Mouse (Mus musculus) E14TG2a.4 (cell line): ENCODE data around the gene Ndufa1.
"Not testable (repeated sequence)": the region's sequence is repeated elsewhere in the genome, so short reads cannot be mapped to it uniquely, and the experiment has no call there.

Experiments
- CTCF ChIP-seq: conservative IDR thresholded peaks from 2 replicates; pipeline ENCODE4 v1.5.1; 2014; ENCODE audit warnings: low read length
- NANOG ChIP-seq: IDR thresholded peaks from 2 replicates; pipeline ENCODE4 v1.6.1; 2014; ENCODE audit warnings: borderline replicate concordance, low read length, mixed read lengths

DNA sequence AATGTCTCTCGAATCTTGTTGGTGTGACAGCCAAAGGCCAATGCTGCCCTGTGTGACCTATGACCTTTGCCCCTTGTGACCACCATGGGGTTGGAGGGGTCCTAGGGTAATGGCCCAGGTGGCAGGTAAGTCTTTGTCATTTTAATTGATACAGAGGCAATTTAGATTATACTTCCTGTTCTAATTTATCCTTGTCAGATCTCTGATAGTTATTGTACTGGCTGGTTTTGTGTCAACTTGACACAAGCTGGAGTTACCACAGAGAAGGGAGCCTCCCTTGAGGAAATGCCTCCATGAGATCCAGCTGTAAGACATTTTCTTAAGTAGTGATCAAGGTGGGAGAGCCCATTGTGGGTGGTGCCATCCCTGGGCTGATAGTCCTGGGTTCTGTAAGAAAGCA is 31.2 kb upstream of the Ndufa1 start, which contains the start of gene Rhox1:
- TF ChIP-seq CTCF, NANOG: not testable (repeated sequence)
